Mouse (Mus musculus): ENCODE measurements around the gene Tiparp. TPM values are rescaled to one million over a fixed set of nuclear protein-coding genes. Genes with fewer than 3 reads are reported as not detected.

Tiparp gene
- total and polyA plus RNA-seq, 3 experiments = 2.9 to 12.9 (median 11.1) TPM

DNA sequence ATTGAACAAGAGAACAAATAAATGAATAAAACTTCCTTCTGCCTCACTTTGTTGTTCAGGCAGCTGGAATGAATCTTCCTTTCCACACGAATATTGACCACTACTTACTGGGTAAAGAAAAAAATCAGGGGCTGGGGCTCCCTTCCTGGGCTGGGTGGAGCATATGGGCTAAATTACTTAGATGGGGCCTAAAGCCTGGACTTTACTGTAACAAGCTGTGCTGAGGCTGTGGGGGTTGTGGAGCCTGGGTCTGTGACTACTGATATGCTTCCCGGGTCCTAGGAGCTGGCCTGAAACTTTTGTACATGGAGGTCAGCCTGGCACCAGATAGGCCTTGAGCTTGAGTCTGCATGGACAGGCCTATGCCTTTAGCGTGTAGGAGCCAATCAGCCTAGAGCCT lies 60.2 kb downstream of the Tiparp start:
- intact Hi-C loops (cut with DNase I) = no loop called here

DNA sequence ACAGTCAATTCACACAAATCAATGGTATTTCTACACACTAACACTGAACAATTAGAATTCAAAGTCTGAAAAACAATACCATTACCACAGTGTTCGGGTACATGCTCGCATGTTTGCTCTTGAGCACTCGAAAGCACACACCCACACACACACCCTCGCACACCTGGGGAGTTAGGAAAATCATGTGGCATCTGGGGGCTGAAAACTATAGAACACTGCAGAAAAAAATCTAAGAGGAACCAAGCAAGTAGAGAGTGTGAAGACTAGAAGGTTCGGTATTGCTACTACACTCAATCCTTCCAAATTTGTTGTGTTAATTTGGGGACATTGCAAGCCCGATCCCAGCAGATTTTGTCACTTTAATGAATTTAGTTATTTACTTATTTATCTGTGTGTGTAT lies 64.6 kb downstream of the Tiparp start:
- 92% methylated on average over 6 of the region's 6 CpGs for WGBS
- TF ChIP-seq EP300 (IDR thresholded peaks at IDR 0.05; ENCODE audit: insufficient read depth, low read depth, low read length) (no peak), CTCF (IDR thresholded peaks at IDR 0.05) (no peak), POLR2A (IDR thresholded peaks at IDR 0.05; ENCODE audit: insufficient read depth, low read depth, low read length) (no peak)
- Histone ChIP-seq H3K79me2 (replicated peaks; ENCODE audit: control insufficient read depth, insufficient read depth, low read length) (no peaks in the 10 kb centered on the region), H3K27ac (no peak overlapping the region), H3K4me1 (ENCODE audit: control insufficient read depth, insufficient read depth, low read length) (no peaks in the 10 kb centered on the region), H3K9ac (ENCODE audit: low read depth, low read length) (no peak overlapping the region), H3K36me3 (ENCODE audit: control insufficient read depth, insufficient read depth, low read length) (no peaks in the 10 kb centered on the region), H3K4me3 (no peak overlapping the region), H3K27me3 (ENCODE audit: control insufficient read depth, insufficient read depth, low read length) (no peaks in the 10 kb centered on the region)
- no peak for DNase-seq
- intact Hi-C loops (cut with DNase I) = no loop called here

More for the DNA sequence above, 60.2 kb downstream of the Tiparp start:
- Histone ChIP-seq H3K9ac (ENCODE audit: low read depth, low read length) (no peak overlapping the region), H3K27ac (no peak overlapping the region), H3K4me1 (ENCODE audit: control insufficient read depth, insufficient read depth, low read length) (peaks cover 2% of the 10 kb centered on the region; the same call in 1 of the 2 replicates), H3K27me3 (ENCODE audit: control insufficient read depth, insufficient read depth, low read length) (no peaks in the 10 kb centered on the region), H3K4me3 (no peak overlapping the region), H3K36me3 (ENCODE audit: control insufficient read depth, insufficient read depth, low read length) (no peaks in the 10 kb centered on the region), H3K79me2 (replicated peaks; ENCODE audit: control insufficient read depth, insufficient read depth, low read length) (no peaks in the 10 kb centered on the region)
- no peak for DNase-seq
- WGBS = 87% methylated on average over 3 of the region's 3 CpGs
- no peak for TF ChIP-seq POLR2A (IDR thresholded peaks at IDR 0.05; ENCODE audit: insufficient read depth, low read depth, low read length)
- TF ChIP-seq CTCF (IDR thresholded peaks at IDR 0.05) = no peak
- no peak for TF ChIP-seq EP300 (IDR thresholded peaks at IDR 0.05; ENCODE audit: insufficient read depth, low read depth, low read length)

DNA sequence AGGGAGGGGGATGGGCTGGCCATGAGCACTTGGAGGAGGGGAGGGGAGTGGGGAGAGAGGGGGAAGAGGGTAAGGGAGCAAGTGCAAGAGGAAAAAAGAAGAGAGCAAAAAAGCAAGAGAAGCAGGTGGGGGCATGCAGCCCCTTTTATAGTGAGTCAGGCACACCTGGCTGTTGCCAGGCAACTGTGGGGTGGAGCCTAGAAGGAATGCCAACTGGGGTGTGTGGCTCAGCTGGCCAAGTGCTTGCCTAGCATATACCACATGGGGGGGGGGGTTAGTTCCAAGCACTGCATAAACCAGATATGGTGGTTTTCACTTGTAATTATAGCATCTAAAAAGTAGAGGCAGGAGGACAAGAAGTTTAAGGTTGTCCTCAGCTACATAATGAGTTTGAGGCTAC lies 66.3 kb downstream of the Tiparp start:
- TF ChIP-seq EP300 (IDR thresholded peaks at IDR 0.05; ENCODE audit: insufficient read depth, low read depth, low read length) (no peak), POLR2A (IDR thresholded peaks at IDR 0.05; ENCODE audit: insufficient read depth, low read depth, low read length) (no peak), CTCF (IDR thresholded peaks at IDR 0.05) (no peak)
- no peak for DNase-seq
- no peak overlapping the region for H3K4me3 ChIP-seq

DNA sequence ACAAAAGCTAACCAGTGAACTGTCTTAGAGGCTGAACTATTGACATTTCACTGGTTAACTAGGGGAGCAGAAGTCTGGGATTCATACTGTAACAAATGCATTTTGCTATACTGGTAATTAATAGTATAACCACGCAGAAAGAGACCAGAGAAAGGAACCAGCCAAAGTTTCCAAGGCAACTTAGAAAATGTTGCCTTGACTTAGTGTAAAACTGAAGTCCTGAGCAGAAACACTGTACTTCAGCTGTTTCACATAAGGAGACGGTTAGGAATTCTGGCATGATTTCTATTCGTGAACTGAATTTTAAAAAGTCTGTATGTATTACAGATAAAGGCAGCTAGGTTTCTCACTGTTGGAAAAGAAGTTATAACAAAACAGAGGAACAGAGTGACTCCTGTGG lies 67.0 kb downstream of the Tiparp start:
- DNase-seq = no peak
- Histone ChIP-seq H3K27me3 (ENCODE audit: control insufficient read depth, insufficient read depth, low read length) (no peaks in the 10 kb centered on the region), H3K79me2 (replicated peaks; ENCODE audit: control insufficient read depth, insufficient read depth, low read length) (no peaks in the 10 kb centered on the region), H3K27ac (no peak overlapping the region), H3K4me3 (no peak overlapping the region), H3K9ac (ENCODE audit: low read depth, low read length) (no peak overlapping the region), H3K4me1 (ENCODE audit: control insufficient read depth, insufficient read depth, low read length) (no peaks in the 10 kb centered on the region), H3K36me3 (ENCODE audit: control insufficient read depth, insufficient read depth, low read length) (no peaks in the 10 kb centered on the region)
- 78% methylated on average over 3 of the region's 3 CpGs for WGBS
- intact Hi-C loops (cut with DNase I) = no loop called here
- TF ChIP-seq CTCF (IDR thresholded peaks at IDR 0.05) (no peak), POLR2A (IDR thresholded peaks at IDR 0.05; ENCODE audit: insufficient read depth, low read depth, low read length) (no peak), EP300 (IDR thresholded peaks at IDR 0.05; ENCODE audit: insufficient read depth, low read depth, low read length) (no peak)

More for the DNA sequence above, 66.3 kb downstream of the Tiparp start:
- intact Hi-C loops (cut with DNase I) = no loop called here
- Histone ChIP-seq H3K27me3 (ENCODE audit: control insufficient read depth, insufficient read depth, low read length) (no peaks in the 10 kb centered on the region), H3K27ac (no peak overlapping the region), H3K36me3 (ENCODE audit: control insufficient read depth, insufficient read depth, low read length) (no peaks in the 10 kb centered on the region), H3K79me2 (replicated peaks; ENCODE audit: control insufficient read depth, insufficient read depth, low read length) (no peaks in the 10 kb centered on the region), H3K4me1 (ENCODE audit: control insufficient read depth, insufficient read depth, low read length) (no peaks in the 10 kb centered on the region), H3K9ac (ENCODE audit: low read depth, low read length) (no peak overlapping the region)

DNA sequence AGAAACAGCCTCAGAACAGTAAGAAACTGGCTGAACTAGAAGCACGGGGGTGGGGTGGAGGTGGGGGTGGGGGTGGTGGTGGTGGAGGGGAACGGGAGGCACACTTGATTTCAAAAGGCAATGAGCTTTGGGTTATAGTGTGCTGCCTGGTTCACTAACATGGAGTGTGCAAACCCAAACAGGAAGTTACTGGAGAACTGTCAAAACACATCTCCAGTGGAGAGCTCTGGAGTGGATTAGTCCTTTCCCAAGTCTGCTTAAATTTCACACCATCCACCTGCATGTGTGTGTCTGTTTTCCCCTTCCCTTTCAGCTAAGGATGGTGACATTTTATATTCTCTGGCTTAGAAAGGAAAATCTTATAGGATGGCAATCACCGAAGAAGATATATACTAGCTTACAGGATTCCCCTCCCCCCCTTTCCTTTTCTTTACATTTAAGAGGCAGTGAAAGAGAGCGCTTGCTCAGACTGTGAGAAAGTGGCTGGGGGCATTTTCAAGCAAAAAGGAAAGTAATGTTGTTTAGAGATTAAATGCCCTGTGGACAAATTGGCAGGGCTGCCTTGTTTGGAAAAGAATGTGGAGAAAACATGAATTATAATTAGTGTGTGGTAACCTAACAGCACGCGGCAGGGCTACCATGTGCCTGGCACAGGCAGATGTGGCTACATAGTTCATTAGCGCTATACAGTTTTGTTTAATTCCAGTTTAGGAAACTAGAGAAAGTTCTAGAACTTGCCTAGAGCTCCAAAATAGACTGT lies 70.0 kb downstream of the Tiparp start:
- H3K36me3 ChIP-seq (ENCODE audit: control insufficient read depth, insufficient read depth, low read length) = no peaks in the 10 kb centered on the region
- H3K79me2 ChIP-seq (replicated peaks; ENCODE audit: control insufficient read depth, insufficient read depth, low read length) = no peaks in the 10 kb centered on the region
- H3K4me3 ChIP-seq = no peak overlapping the region
- no peaks in the 10 kb centered on the region for H3K27me3 ChIP-seq (ENCODE audit: control insufficient read depth, insufficient read depth, low read length)
- no peaks in the 10 kb centered on the region for H3K4me1 ChIP-seq (ENCODE audit: control insufficient read depth, insufficient read depth, low read length)
- no peak overlapping the region for H3K27ac ChIP-seq
- TF ChIP-seq POLR2A (IDR thresholded peaks at IDR 0.05; ENCODE audit: insufficient read depth, low read depth, low read length) (no peak), EP300 (IDR thresholded peaks at IDR 0.05; ENCODE audit: insufficient read depth, low read depth, low read length) (no peak), CTCF (IDR thresholded peaks at IDR 0.05) (no peak)
- WGBS = 68% methylated on average over 7 of the region's 7 CpGs
- H3K9ac ChIP-seq (ENCODE audit: low read depth, low read length) = no peak overlapping the region
- no peak for DNase-seq
- intact Hi-C loops (cut with DNase I) = no loop called here

GRCm38 (mm10) chr3:65599151-65599550 lies 70.9 kb downstream of the Tiparp start:
- H3K79me2 ChIP-seq (replicated peaks; ENCODE audit: control insufficient read depth, insufficient read depth, low read length) = no peaks in the 10 kb centered on the region
- 86% methylated on average over 6 of the region's 6 CpGs for WGBS
- intact Hi-C loops (cut with DNase I) = no loop called here
- H3K27me3 ChIP-seq (ENCODE audit: control insufficient read depth, insufficient read depth, low read length) = no peaks in the 10 kb centered on the region
- H3K9ac ChIP-seq (ENCODE audit: low read depth, low read length) = no peak overlapping the region
- no peaks in the 10 kb centered on the region for H3K36me3 ChIP-seq (ENCODE audit: control insufficient read depth, insufficient read depth, low read length)
- no peaks in the 10 kb centered on the region for H3K4me1 ChIP-seq (ENCODE audit: control insufficient read depth, insufficient read depth, low read length)
- TF ChIP-seq POLR2A (IDR thresholded peaks at IDR 0.05; ENCODE audit: insufficient read depth, low read depth, low read length) (no peak), CTCF (IDR thresholded peaks at IDR 0.05) (no peak), EP300 (IDR thresholded peaks at IDR 0.05; ENCODE audit: insufficient read depth, low read depth, low read length) (no peak)
- no peak overlapping the region for H3K4me3 ChIP-seq
- no peak overlapping the region for H3K27ac ChIP-seq
- no peak for DNase-seq

Measured in heart, adult 2 months (tissue).